Mouse (Mus musculus) hematopoietic stem cell, adult 5-6 weeks (primary cell): ENCODE measurements at regions not wholly inside any gene's neighbourhood (a gene's known extent, or its start where the extent isn't known, plus 50 kb on each side); places are given as distances from the start of the nearest gene placed in this dataset.

Experiments used
- ATAC-seq, 2 experiments: fragments of 125-278 bp in 1 of 2; replicated peaks in 1 of 2; 2 replicates each; pipeline ENCODE4 v1.8.0; 2016 to 2017; ENCODE audit warnings: inconsistent platforms in 2 of 2, mild to moderate bottlenecking in 2 of 2, moderate number of reproducible peaks in 2 of 2, low read depth in 1 of 2, moderate TSS enrichment in 1 of 2; ENCODE audit not compliant: low FRiP score in 2 of 2, poor library complexity in 2 of 2, severe bottlenecking in 2 of 2, insufficient read depth in 1 of 2, low TSS enrichment in 1 of 2

- peak in 1 of 2 experiments; percentile 59; a peak in 2 of 4 replicates for ATAC-seq
Observed at GRCm38 (mm10) chr13:75204417-75204816, 114.8 kb downstream of the Pcsk1 start.

GRCm38 (mm10) chr13:75223944-75224343 lies 134.3 kb downstream of the Pcsk1 start:
- ATAC-seq = no peak

GRCm38 (mm10) chr13:75225581-75226297 lies 136.1 kb downstream of the Pcsk1 start:
- ATAC-seq = no peak

GRCm38 (mm10) chr13:75227616-75228277 lies 138.1 kb downstream of the Pcsk1 start:
- peak; percentile 89 to 94 for ATAC-seq

GRCm38 (mm10) chr13:75236424-75236823 lies 146.8 kb downstream of the Pcsk1 start:
- peak; percentile 98 to 99 for ATAC-seq
